Mouse (Mus musculus): ENCODE data around the gene Olfr910. TPM values are rescaled to one million over a fixed set of nuclear protein-coding genes. Genes with fewer than 3 reads are reported as not detected.

Olfr910 gene
- not detected for total RNA-seq (2021)
- long read RNA-seq, experiment 1: 0 reads
- long read RNA-seq, experiment 2: 0 reads

DNA sequence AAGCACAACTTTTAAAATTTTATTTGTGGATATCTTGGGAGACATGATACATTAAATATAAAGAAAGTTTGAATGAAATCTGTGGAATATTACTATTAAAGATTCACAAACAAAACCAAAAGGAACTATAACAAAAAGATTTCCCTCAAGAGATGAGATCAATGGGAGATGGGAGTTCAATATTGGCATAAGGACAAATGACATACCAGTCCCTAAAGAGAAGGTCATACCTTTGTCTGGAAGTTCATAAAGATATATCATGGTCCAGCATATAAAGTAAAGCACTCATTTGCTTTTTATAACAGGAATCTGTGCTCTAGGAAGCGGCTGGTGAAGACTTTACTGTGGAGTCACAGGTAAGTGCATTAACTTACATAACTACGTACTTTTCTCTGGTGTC lies at the start of gene Olfr910:
Gene Olfr910, plus strand, starts transcription at position 301 of the 400 bp plus-strand sequence.
- DNase-seq (ENCODE audit: low spot score in 2 of 2): no peak
- no peak within 1 kb of the TSS for H3K27ac ChIP-seq
- TF ChIP-seq CTCF (conservative IDR thresholded peaks at IDR 0.05): no peak
- no peak within 1 kb of the TSS for H3K4me3 ChIP-seq

DNA sequence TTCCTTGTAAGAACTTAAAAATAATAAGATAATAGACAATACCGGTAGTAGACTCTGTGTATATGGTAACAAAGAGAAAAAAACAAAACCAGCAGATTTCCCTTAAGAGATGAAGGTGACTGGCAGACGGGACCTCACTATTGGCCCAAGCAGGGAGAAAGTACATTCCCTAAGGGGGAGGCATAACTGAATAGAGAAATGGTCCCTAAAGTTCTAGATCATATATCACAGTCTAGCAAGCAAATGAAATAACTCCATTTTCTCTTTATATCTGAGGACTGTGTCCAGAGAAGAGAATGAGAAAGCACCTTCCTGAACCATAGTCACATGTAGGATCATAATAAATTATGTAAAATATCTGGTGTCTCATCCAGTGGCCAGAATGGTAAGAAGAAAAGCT lies 42.1 kb upstream of the Olfr910 start, which contains the start of gene Olfr907:
Gene Olfr907, plus strand, starts transcription at position 301 of the 400 bp plus-strand sequence.
- Histone ChIP-seq H3K4me3 (no peak within 1 kb of the TSS), H3K27ac (no peak within 1 kb of the TSS)
- no peak for DNase-seq (ENCODE audit: low spot score in 2 of 2)
- no peak for TF ChIP-seq CTCF (conservative IDR thresholded peaks at IDR 0.05)

- TF ChIP-seq CTCF (conservative IDR thresholded peaks at IDR 0.05): no peak
- DNase-seq (ENCODE audit: low spot score in 2 of 2): no peak
- Histone ChIP-seq H3K27ac (no peak overlapping the region), H3K4me3 (no peak overlapping the region)
Measured at GRCm38 (mm10) chr9:38512353-38512752, 25.3 kb upstream of the Olfr910 start.

DNA sequence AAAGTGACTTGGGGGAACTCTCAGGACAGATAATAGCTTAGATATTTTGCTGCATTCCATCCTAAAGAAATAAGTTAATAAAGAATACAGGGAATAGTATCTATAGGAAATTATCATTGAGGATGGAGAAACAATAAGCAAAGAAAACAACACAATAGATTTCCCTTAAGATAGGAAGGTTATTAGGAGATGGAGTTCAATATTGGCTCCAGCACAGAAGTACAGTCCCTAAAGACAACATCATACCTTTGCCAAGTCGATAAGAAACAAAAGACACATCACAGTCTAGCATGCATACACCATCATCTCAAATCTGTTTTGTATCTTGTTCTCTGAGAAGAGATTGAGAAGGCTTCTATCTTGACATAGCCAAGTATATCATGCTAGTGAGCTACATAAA lies 16.4 kb upstream of the Olfr910 start, which contains the start of gene Olfr911-ps1:
Gene Olfr911-ps1, plus strand, starts transcription at position 301 of the 400 bp plus-strand sequence.
- no peak for DNase-seq (ENCODE audit: low spot score in 2 of 2)
- no peak within 1 kb of the TSS for H3K4me3 ChIP-seq
- no peak for TF ChIP-seq CTCF (conservative IDR thresholded peaks at IDR 0.05)
- H3K27ac ChIP-seq: no peak within 1 kb of the TSS

DNA sequence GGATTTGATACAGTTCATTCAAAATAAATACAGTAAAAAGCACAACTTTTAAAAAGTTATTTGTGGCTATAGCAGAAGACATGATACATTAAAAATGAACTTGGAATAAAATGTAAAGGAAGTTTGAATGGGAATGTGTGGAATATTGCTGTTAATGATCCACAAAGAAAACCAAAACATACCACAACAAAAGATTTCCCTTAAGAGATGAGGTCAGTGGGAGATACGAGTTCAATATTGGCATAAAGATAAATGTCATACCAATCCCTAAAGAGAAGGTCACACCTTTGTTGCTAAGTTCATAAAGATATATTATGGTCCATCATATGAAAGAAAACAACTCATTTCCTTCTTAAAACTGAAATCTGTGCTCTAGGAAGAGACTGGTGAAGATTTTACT lies 42.2 kb downstream of the Olfr910 start, which contains the start of gene Olfr912:
Gene Olfr912, plus strand, starts transcription at position 301 of the 400 bp plus-strand sequence.
- no peak for DNase-seq (ENCODE audit: low spot score in 2 of 2)
- H3K4me3 ChIP-seq: no peak within 1 kb of the TSS
- H3K27ac ChIP-seq: no peak within 1 kb of the TSS
- no peak for TF ChIP-seq CTCF (conservative IDR thresholded peaks at IDR 0.05)

Other genes starting within 250 kb of the Olfr910 start
- not detected for gene Olfr896-ps1, start 246.7 kb upstream of the Olfr910 start, total RNA-seq (2021)
- gene Olfr25, start 208.8 kb upstream of the Olfr910 start, total RNA-seq (2021): not detected
- gene Olfr898, start 189.4 kb upstream of the Olfr910 start, total RNA-seq (2021): not detected
- gene Olfr250, start 171.0 kb upstream of the Olfr910 start, total RNA-seq (2021): not detected
- gene Olfr251, start 160.8 kb upstream of the Olfr910 start, total RNA-seq (2021): not detected
- not detected for gene Olfr147, start 136.2 kb upstream of the Olfr910 start, total RNA-seq (2021)
- gene Olfr901, start 108.4 kb upstream of the Olfr910 start, total RNA-seq (2021): not detected
- not detected for gene Olfr902, start 90.2 kb upstream of the Olfr910 start, total RNA-seq (2021)
- not detected for gene Olfr904, start 74.7 kb upstream of the Olfr910 start, total RNA-seq (2021)
- gene Olfr905, start 66.7 kb upstream of the Olfr910 start, total RNA-seq (2021): not detected
- not detected for gene Olfr906, start 50.8 kb upstream of the Olfr910 start, total RNA-seq (2021)
- not detected for gene Olfr907, start 42.0 kb upstream of the Olfr910 start, total RNA-seq (2021)
- gene Olfr911-ps1, start 16.3 kb upstream of the Olfr910 start, total RNA-seq (2021): not detected
- gene Olfr912, start 42.3 kb downstream of the Olfr910 start, total RNA-seq (2021): not detected
- not detected for gene Olfr913, start 54.9 kb downstream of the Olfr910 start, total RNA-seq (2021)
- gene Olfr914, start 67.3 kb downstream of the Olfr910 start, total RNA-seq (2021): not detected
- gene Olfr916, start 122.0 kb downstream of the Olfr910 start, total RNA-seq (2021): not detected
- not detected for gene Olfr917, start 128.0 kb downstream of the Olfr910 start, total RNA-seq (2021)
- gene Olfr918, start 136.8 kb downstream of the Olfr910 start, total RNA-seq (2021): not detected
- not detected for gene Olfr919, start 165.8 kb downstream of the Olfr910 start, total RNA-seq (2021)
- gene Vwa5a, start 180.4 kb downstream of the Olfr910 start, total RNA-seq (2021): 10 to 100 TPM in 1 of 2 experiments, 1 to 10 TPM in 1; 9.6 to 14.1 TPM
- gene Olfr920, start 214.4 kb downstream of the Olfr910 start, total RNA-seq (2021): under 1 TPM; 0.05 to 0.10 TPM
- not detected for gene Olfr921, start 235.2 kb downstream of the Olfr910 start, total RNA-seq (2021)